Mouse (Mus musculus) liver, postnatal 0 days (tissue): Measurements from ENCODE around the gene Cyp2f2. TPM values are rescaled to one million over a fixed set of nuclear protein-coding genes. Genes with fewer than 3 reads are reported as not detected.

Source experiments
- ATAC-seq: fragments of 200-750 bp; cut with Nextera tagmentation; 2 replicates; pipeline ENCODE4 v1.8.0; 2017; ENCODE audit warnings: mild to moderate bottlenecking, moderate library complexity
- DNase-seq: peaks from one replicate; pipeline ENCODE4 v3.0.0-alpha.2; 2016
- H3K27ac ChIP-seq: fragments of 300-500 bp; sonication (generic); 2 replicates; pipeline ENCODE4 v1.5.1; 2014; ENCODE audit warnings: antibody characterized with exemption, moderate library complexity, mild to moderate bottlenecking, low read depth
- H3K27me3 ChIP-seq: fragments of 300-500 bp; sonication (generic); 2 replicates; pipeline ENCODE4 v1.6.1; 2014; ENCODE audit warnings: low read length, control low read depth, mixed read lengths; ENCODE audit not compliant: insufficient read depth
- H3K36me3 ChIP-seq: fragments of 300-500 bp; sonication (generic); replicated peaks from 2 replicates; pipeline ENCODE4 v1.6.1; 2014; ENCODE audit warnings: mild to moderate bottlenecking, control low read depth, low read length, moderate library complexity, mixed read lengths; ENCODE audit not compliant: insufficient read depth
- H3K4me1 ChIP-seq: fragments of 300-500 bp; sonication (generic); 2 replicates; pipeline ENCODE4 v1.6.1; 2014; ENCODE audit warnings: antibody characterized with exemption, mild to moderate bottlenecking, control low read depth; ENCODE audit not compliant: insufficient read depth
- H3K4me2 ChIP-seq: fragments of 300-500 bp; sonication (generic); 2 replicates; pipeline ENCODE4 v1.6.1; 2014; ENCODE audit warnings: low read depth, mild to moderate bottlenecking, low read length, moderate library complexity, mixed read lengths
- H3K4me3 ChIP-seq: fragments of 300-500 bp; sonication (generic); 2 replicates; pipeline ENCODE4 v1.5.1; 2014; ENCODE audit warnings: low read depth, low read length
- H3K9ac ChIP-seq: fragments of 300-500 bp; sonication (generic); replicated peaks from 2 replicates; pipeline ENCODE4 v1.6.1; 2014; ENCODE audit warnings: mild to moderate bottlenecking, moderate library complexity
- H3K9me3 ChIP-seq: fragments of 300-500 bp; sonication (generic); 2 replicates; pipeline ENCODE4 v1.6.1; 2016; ENCODE audit warnings: mild to moderate bottlenecking, control low read depth, low read length, mixed read lengths
- CTCF ChIP-seq: sonication (generic); IDR thresholded peaks from 2 replicates; pipeline ENCODE4 v1.5.1; 2016; ENCODE audit warnings: antibody characterized with exemption, low read depth
- EP300 ChIP-seq: IDR thresholded peaks from 2 replicates; pipeline ENCODE4 v1.6.1; 2016; ENCODE audit warnings: antibody characterized with exemption, low read depth, mild to moderate bottlenecking
- WGBS: fragments of 180-500 bp; shearing (Covaris S2); extraction: QIAGEN DNeasy Blood & Tissue Kit; methylation state at CpG from one replicate; pipeline ENCODE4 v1.1.7; 2014; ENCODE audit not compliant: insufficient replicate concordance; 5-methylcytosine and 5-hydroxymethylcytosine counted together
- polyA plus RNA-seq: library from polyadenylated mRNA; unstranded; fragments of >200 nt; fragmentation: Nextera tagmentation; extraction: Ambion mirVana; gene quantifications from 2 replicates; pipeline ENCODE4 v1.2.1, GENCODE M21; 2015

The Cyp2f2 gene
- polyA plus RNA-seq = 59.6 and 67.8 TPM in 2 replicates

DNA sequence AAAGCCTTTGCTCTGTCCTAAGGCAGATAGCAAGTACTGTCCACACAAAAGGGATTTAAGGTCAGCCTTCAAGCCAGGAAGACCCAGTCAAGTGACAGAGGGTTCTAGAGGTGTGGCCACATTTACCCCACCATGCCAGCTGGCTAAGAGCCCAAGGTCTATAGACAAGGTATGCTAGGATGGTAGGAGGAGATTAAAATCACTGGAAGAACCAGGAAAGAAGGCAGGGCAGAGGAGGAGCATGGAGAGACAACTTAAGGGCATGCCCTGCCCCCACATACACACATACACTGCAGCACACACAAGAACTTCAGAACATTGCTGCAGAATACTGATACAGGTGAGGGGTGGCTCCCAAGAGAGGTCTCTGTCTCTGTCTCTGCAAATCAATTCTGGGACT is at the start of gene Cyp2f2:
Gene Cyp2f2, plus strand, starts transcription at position 234 of the 400 bp plus-strand sequence.
- ATAC-seq (no peak), DNase-seq (no peak)
- Histone ChIP-seq H3K9me3 (no peaks in the 10 kb centered on the region), H3K9ac (no peak within 1 kb of the TSS), H3K4me3 (no peak within 1 kb of the TSS), H3K27ac (no peak within 1 kb of the TSS), H3K36me3 (no peaks in the 10 kb centered on the region), H3K27me3 (no peaks in the 10 kb centered on the region), H3K4me1 (no peaks in the 10 kb centered on the region), H3K4me2 (no peak within 1 kb of the TSS)
- TF ChIP-seq CTCF (no peak), EP300 (no peak)

DNA sequence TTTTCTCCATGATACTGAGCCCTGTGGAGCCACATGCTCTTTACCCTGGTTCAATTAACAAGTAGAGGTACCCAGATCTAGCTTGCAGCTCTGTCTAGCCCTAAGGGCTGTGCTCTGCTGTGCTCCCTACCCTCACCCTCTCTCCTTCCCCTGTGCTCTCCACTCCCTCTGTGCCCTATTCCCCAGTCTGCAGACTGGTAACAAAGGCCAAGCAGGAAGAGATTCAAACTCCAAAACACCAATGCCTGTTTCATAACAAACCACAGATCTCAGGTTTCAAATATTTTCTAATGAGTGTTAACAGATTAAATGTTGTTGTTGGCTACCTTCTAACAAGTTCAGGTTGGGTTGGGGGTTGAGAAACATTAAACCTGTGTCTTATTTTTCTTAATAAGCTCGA is 41.1 kb upstream of the Cyp2f2 start:
- no peaks in the 10 kb centered on the region for H3K4me1 ChIP-seq
- DNase-seq = no peak
- H3K9ac ChIP-seq = no peak overlapping the region
- no peaks in the 10 kb centered on the region for H3K9me3 ChIP-seq
- no peaks in the 10 kb centered on the region for H3K36me3 ChIP-seq
- H3K27ac ChIP-seq = no peak overlapping the region
- 58% methylated on average over 1 of the region's 1 CpGs for WGBS
- TF ChIP-seq CTCF (no peak), EP300 (no peak)
- H3K4me2 ChIP-seq = no peak overlapping the region
- no peak for ATAC-seq
- H3K4me3 ChIP-seq = no peak overlapping the region
- no peaks in the 10 kb centered on the region for H3K27me3 ChIP-seq

DNA sequence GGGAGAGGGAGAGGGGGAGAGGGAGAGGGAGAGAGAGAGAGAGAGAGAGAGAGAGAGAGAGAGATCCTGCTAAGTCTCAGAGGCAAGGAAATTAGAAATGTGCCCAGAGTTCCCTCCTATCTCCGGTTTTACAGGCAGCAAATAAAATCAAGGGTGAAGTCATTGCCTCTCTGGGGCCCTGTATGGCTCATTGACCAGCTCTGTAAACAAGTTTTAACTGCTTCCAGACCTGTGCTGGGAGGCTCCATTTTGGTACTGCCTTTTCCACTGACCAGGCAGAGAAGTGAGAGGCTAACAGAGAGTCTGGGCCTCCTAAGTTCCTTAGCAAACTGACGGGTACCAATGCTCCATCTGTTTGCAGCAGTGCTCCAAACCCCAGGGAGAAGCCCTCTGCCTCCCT is 38.1 kb upstream of the Cyp2f2 start:
- ATAC-seq (no peak), DNase-seq (no peak)

DNA sequence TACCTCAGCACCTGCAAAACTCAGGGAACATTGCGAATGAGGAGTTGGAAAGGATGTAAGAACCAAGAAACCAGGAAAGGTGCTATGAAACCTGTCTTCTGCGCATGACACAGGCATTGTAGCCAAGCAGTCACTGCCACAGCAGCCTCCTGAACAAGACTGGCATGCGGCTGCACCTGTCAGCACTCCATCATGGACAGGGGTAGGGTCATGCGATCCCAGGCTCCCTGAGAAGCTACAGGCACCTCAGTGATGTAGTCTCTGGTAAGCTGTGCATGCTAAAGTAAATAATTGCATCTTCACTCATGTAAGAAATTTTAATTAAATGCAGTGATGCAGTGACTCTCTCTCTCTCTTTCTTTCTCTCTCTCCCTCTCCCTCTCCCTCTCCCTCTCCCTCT is 28.7 kb upstream of the Cyp2f2 start:
- TF ChIP-seq EP300 (no peak), CTCF (no peak)
- Histone ChIP-seq H3K4me1 (peaks cover 4% of the 10 kb centered on the region; the same call in 1 of the 2 replicates), H3K9ac (no peak overlapping the region), H3K27ac (no peak overlapping the region), H3K27me3 (no peaks in the 10 kb centered on the region), H3K36me3 (no peaks in the 10 kb centered on the region), H3K9me3 (no peaks in the 10 kb centered on the region), H3K4me2 (no peak overlapping the region), H3K4me3 (no peak overlapping the region)
- DNase-seq = no peak
- no peak for ATAC-seq
- 70% methylated on average over 4 of the region's 4 CpGs for WGBS

More for the DNA sequence above, 38.1 kb upstream of the Cyp2f2 start:
- no peaks in the 10 kb centered on the region for H3K27me3 ChIP-seq
- H3K9ac ChIP-seq = no peak overlapping the region
- no peaks in the 10 kb centered on the region for H3K4me1 ChIP-seq
- H3K36me3 ChIP-seq = no peaks in the 10 kb centered on the region
- H3K4me3 ChIP-seq = no peak overlapping the region
- TF ChIP-seq CTCF (no peak), EP300 (no peak)
- no peaks in the 10 kb centered on the region for H3K9me3 ChIP-seq
- 36% methylated on average over 2 of the region's 2 CpGs for WGBS
- no peak overlapping the region for H3K27ac ChIP-seq
- H3K4me2 ChIP-seq = no peak overlapping the region

DNA sequence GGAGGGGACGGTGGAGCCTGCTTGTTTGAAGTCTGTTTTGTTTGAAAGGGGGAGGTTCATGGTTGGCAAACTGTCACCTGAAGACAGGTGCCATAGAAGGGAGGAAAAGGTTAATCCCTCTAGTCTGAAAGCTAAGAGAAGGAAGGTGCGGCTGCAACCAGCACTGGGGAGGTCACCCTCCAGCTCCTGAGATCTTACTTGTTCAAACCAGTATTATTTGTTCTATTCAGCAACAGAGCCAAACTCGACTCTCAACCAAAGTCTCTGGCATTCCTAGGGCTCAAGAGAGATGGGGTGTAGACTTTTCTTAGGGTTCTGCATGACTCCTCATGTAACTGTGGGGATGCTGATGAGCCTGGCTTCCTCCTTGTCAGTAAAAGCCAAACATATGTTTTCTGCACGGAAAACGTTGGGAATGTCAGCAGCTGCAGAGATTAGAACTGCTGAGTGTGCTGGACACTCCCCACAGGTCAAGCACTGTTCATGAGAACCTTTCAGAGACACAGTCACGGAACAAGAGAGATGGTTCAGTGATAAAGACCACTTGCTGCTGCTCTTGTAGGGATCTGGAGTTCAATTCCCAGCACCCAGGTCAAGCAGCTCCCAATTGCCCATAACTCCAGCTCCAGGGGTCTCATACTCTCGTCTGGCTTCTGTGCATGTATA is 27.5 kb upstream of the Cyp2f2 start:
- 45% methylated on average over 7 of the region's 7 CpGs for WGBS

DNA sequence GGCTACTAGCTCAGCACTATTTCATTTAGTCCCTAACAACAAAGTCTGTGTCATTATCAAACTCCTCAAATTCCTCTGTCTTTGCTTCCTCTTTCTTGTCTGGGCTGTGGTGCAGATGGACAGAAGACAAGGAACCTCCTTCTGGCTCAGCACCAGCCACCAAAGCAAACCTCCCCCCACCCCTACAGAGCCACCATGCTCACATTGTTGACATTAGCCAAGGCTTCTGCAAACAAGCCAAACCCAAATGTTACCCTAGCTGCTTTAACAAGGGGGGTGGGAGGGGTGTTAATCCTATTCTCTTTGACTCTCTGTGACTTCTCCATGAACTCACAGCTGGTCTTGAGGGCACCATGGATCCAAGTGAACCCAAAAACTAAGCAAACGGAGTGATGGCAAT is 26.8 kb upstream of the Cyp2f2 start:
- DNase-seq (no peak), ATAC-seq (no peak)
- Histone ChIP-seq H3K9ac (no peak overlapping the region), H3K27me3 (no peaks in the 10 kb centered on the region), H3K9me3 (no peaks in the 10 kb centered on the region), H3K27ac (no peak overlapping the region), H3K4me1 (peaks cover 4% of the 10 kb centered on the region; the same call in 1 of the 2 replicates), H3K36me3 (no peaks in the 10 kb centered on the region), H3K4me2 (no peak overlapping the region), H3K4me3 (no peak overlapping the region)
- TF ChIP-seq EP300 (no peak), CTCF (no peak)
- 21% methylated on average over 1 of the region's 1 CpGs for WGBS

More for the DNA sequence above, 27.5 kb upstream of the Cyp2f2 start:
- H3K27me3 ChIP-seq = no peaks in the 10 kb centered on the region
- H3K36me3 ChIP-seq = no peaks in the 10 kb centered on the region
- peaks cover 4% of the 10 kb centered on the region; the same call in 1 of the 2 replicates for H3K4me1 ChIP-seq
- H3K27ac ChIP-seq = no peak overlapping the region
- ATAC-seq (no peak), DNase-seq (no peak)
- no peak overlapping the region for H3K4me2 ChIP-seq
- H3K9ac ChIP-seq = no peak overlapping the region
- H3K4me3 ChIP-seq = no peak overlapping the region
- TF ChIP-seq EP300 (no peak), CTCF (no peak)
- H3K9me3 ChIP-seq = no peaks in the 10 kb centered on the region

DNA sequence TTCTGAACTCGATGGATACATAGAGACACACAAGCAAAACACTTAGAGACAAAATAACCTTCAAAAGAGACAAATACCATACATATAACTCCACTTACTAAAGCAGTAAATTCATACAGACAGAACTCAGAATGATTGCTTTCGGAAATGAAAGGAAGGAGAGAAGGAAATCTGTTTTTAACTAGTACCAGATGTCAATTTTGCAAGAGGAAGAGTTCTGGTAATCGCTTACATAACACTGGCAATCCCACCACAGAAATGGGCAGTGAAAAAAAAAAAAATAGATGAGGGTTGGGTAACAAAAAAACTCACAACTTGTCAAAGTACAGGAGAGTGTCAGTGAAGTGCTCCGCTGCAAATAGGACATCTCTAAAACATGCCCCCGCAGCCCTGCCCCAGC is 14.8 kb upstream of the Cyp2f2 start:
- peaks cover 2% of the 10 kb centered on the region; the same call in 1 of the 2 replicates for H3K9me3 ChIP-seq
- H3K27me3 ChIP-seq = no peaks in the 10 kb centered on the region
- TF ChIP-seq EP300 = no peak
- TF ChIP-seq CTCF = no peak
- no peak overlapping the region for H3K4me2 ChIP-seq
- WGBS = 58% methylated on average over 5 of the region's 5 CpGs
- no peaks in the 10 kb centered on the region for H3K36me3 ChIP-seq
- H3K4me1 ChIP-seq = no peaks in the 10 kb centered on the region
- H3K27ac ChIP-seq = no peak overlapping the region
- no peak overlapping the region for H3K9ac ChIP-seq
- DNase-seq = no peak
- H3K4me3 ChIP-seq = no peak overlapping the region
- ATAC-seq = no peak
